In genomic region chr11:19012463-19013115, GRCm38 (mm10) we compare ENCODE assay signal across 9 mouse cellular contexts. TPM values are rescaled to one million over a fixed set of nuclear protein-coding genes. Genes with fewer than 3 reads are reported as not detected.
DNase-seq lines count a peak whose midpoint lies in the region; ATAC-seq and TF ChIP-seq lines count a peak whose summit lies in the region.
"Had no signal": no experiment of that assay in that cellular context is flagged by ENCODE, and none has a peak within 500 bp of the region (broad histone marks: within the 10 kb centered on the region; RNA-seq: fewer than 3 reads in every experiment).

No protein-coding gene starts in this region.

- peak overlapping the region; percentile 100 for H3K4me2 ChIP-seq in heart, embryonic 12.5 days
- peak overlapping the region; percentile 80 for H3K4me2 ChIP-seq in embryonic facial prominence, embryonic 12.5 days (replicated peaks)
- H3K4me2 ChIP-seq in hindbrain, embryonic 13.5 days = peak overlapping the region; percentile 89
- peak overlapping the region; percentile 98 for H3K4me2 ChIP-seq in midbrain, postnatal 0 days (ENCODE audit: low read depth, low read length, poor library complexity, severe bottlenecking)

- H3K27ac ChIP-seq in heart, embryonic 12.5 days (ENCODE audit: poor library complexity, severe bottlenecking) = peak overlapping the region; percentile 93
- H3K27ac ChIP-seq in embryonic facial prominence, embryonic 12.5 days = peak overlapping the region; percentile 80
- peak overlapping the region; percentile 100 for H3K27ac ChIP-seq in hindbrain, embryonic 13.5 days
- H3K27ac ChIP-seq in midbrain, postnatal 0 days (ENCODE audit: low read depth, low read length) = no peak overlapping the region

- no peaks in the 10 kb centered on the region for H3K27me3 ChIP-seq in heart, embryonic 12.5 days (replicated peaks)
- peaks cover 27% of the 10 kb centered on the region for H3K27me3 ChIP-seq in embryonic facial prominence, embryonic 12.5 days
- no peaks in the 10 kb centered on the region for H3K27me3 ChIP-seq in hindbrain, embryonic 13.5 days
- peaks cover 3% of the 10 kb centered on the region; the same call in 1 of the 2 replicates for H3K27me3 ChIP-seq in midbrain, postnatal 0 days (ENCODE audit: insufficient read depth, low read length)

- DNase-seq in heart, postnatal 14 days = no peak
- no peak for DNase-seq in midbrain, postnatal 0 days (ENCODE audit: low spot score)
- DNase-seq in layer of hippocampus, adult 11-12 months (ENCODE audit: low spot score) = no peak
- no peak for DNase-seq in layer of hippocampus, postnatal 14 days (ENCODE audit: low spot score in 2 of 2)
- DNase-seq in embryo, embryonic 10 days (ENCODE audit: low spot score) = no peak
- DNase-seq: layer of hippocampus, adult 9-11 months had no signal

- H3K4me1 ChIP-seq in heart, embryonic 12.5 days (replicated peaks) = peaks cover 51% of the 10 kb centered on the region
- peaks cover 12% of the 10 kb centered on the region for H3K4me1 ChIP-seq in embryonic facial prominence, embryonic 12.5 days
- H3K4me1 ChIP-seq in hindbrain, embryonic 13.5 days (replicated peaks) = peaks cover 65% of the 10 kb centered on the region
- H3K4me1 ChIP-seq in midbrain, postnatal 0 days (ENCODE audit: insufficient read depth, low read length) = no peaks in the 10 kb centered on the region

- intact Hi-C loops in heart, postnatal 14 days (cut with DNase I) = loop anchor here (5.0 kb wide), 2 partner anchors 55 to 1000 kb away; no protein-coding TSS in a partner anchor

- H3K36me3 ChIP-seq in heart, embryonic 12.5 days = peaks cover 47% of the 10 kb centered on the region
- no peaks in the 10 kb centered on the region; the same call in 1 of the 2 replicates for H3K36me3 ChIP-seq in embryonic facial prominence, embryonic 12.5 days
- peaks cover 23% of the 10 kb centered on the region for H3K36me3 ChIP-seq in hindbrain, embryonic 13.5 days
- H3K36me3 ChIP-seq in midbrain, postnatal 0 days (ENCODE audit: insufficient read depth, low read length) = no peaks in the 10 kb centered on the region

- no peak for TF ChIP-seq CTCF in midbrain, postnatal 0 days (IDR thresholded peaks at IDR 0.05)

- ATAC-seq in heart, embryonic 12.5 days (ENCODE audit: insufficient number of reproducible peaks, low FRiP score) = no peak
- no peak for ATAC-seq in embryonic facial prominence, embryonic 12.5 days (ENCODE audit: insufficient number of reproducible peaks, insufficient read depth, low FRiP score, low TSS enrichment)
- ATAC-seq in hindbrain, embryonic 13.5 days (ENCODE audit: low FRiP score) = no peak
- no peak for ATAC-seq in midbrain, postnatal 0 days (ENCODE audit: low FRiP score)

- H3K4me3 ChIP-seq in heart, embryonic 12.5 days = peak overlapping the region; percentile 68
- H3K4me3 ChIP-seq in embryonic facial prominence, embryonic 12.5 days = peak overlapping the region; percentile 65
- H3K4me3 ChIP-seq in hindbrain, embryonic 13.5 days = peak overlapping the region; percentile 85
- peak overlapping the region; percentile 68; the same call in 1 of the 2 replicates for H3K4me3 ChIP-seq in midbrain, postnatal 0 days (ENCODE audit: low read depth, low read length)

- 24% methylated on average over 2 of the region's 2 CpGs for WGBS in heart, embryonic 12.5 days
- WGBS in embryonic facial prominence, embryonic 12.5 days = 9% methylated on average over 2 of the region's 2 CpGs
- 12% methylated on average over 2 of the region's 2 CpGs for WGBS in hindbrain, embryonic 13.5 days
- WGBS in midbrain, postnatal 0 days = 30% methylated on average over 2 of the region's 2 CpGs

- no peaks in the 10 kb centered on the region for H3K9me3 ChIP-seq in heart, embryonic 12.5 days (replicated peaks)
- H3K9me3 ChIP-seq in embryonic facial prominence, embryonic 12.5 days = no peaks in the 10 kb centered on the region
- no peaks in the 10 kb centered on the region for H3K9me3 ChIP-seq in hindbrain, embryonic 13.5 days
- no peaks in the 10 kb centered on the region for H3K9me3 ChIP-seq in midbrain, postnatal 0 days (ENCODE audit: low read length)

- H3K9ac ChIP-seq in heart, embryonic 12.5 days = peak overlapping the region; percentile 100
- H3K9ac ChIP-seq in embryonic facial prominence, embryonic 12.5 days = peak overlapping the region; percentile 85
- peak overlapping the region; percentile 100 for H3K9ac ChIP-seq in hindbrain, embryonic 13.5 days
- no peak overlapping the region for H3K9ac ChIP-seq in midbrain, postnatal 0 days (replicated peaks; ENCODE audit: low read length, poor library complexity, severe bottlenecking)

RNA-seq across cellular contexts. Expression of gene Meis1, which starts 6.2 kb away (rescaled TPM):
- 75.9 and 81.4 TPM in 2 replicates for polyA plus RNA-seq in heart, embryonic 12.5 days (2016; fragmentation: Nextera tagmentation; extraction: Ambion mirVana)
- 10 to 100 TPM; 30.1 to 33.9 TPM for total RNA-seq in heart, postnatal 14 days (2021)
- polyA plus RNA-seq in embryonic facial prominence, embryonic 12.5 days (2016; fragmentation: Nextera tagmentation; extraction: Ambion mirVana) = 108 and 113 TPM in 2 replicates
- polyA plus RNA-seq in hindbrain, embryonic 13.5 days (2015; fragmentation: Nextera tagmentation; extraction: Ambion mirVana) = 211 and 212 TPM in 2 replicates
- total RNA-seq in midbrain, postnatal 0 days (2014; rRNA removed) = 28.6 and 40.1 TPM in 2 replicates
- 16.1 and 18.8 TPM in 2 replicates for polyA plus RNA-seq in midbrain, postnatal 0 days (2015; fragmentation: Nextera tagmentation; extraction: Ambion mirVana)
- 1 to 10 TPM; 2.0 to 2.9 TPM for total RNA-seq in layer of hippocampus, postnatal 14 days (2021)
